Mouse (Mus musculus) stomach, postnatal 0 days (tissue): ENCODE results near the gene Gdi2.

Experiments used
- CTCF ChIP-seq: IDR thresholded peaks from 2 replicates; pipeline ENCODE4 v1.5.1; 2016; ENCODE audit warnings: antibody characterized with exemption, low read depth, mild to moderate bottlenecking, moderate library complexity
- EP300 ChIP-seq: optimal IDR thresholded peaks from 2 replicates; pipeline ENCODE3; 2016; ENCODE audit warnings: antibody characterized with exemption

GRCm38 (mm10) chr13:3538223-3538968 lies 533 bp downstream of the Gdi2 start:
- TF ChIP-seq EP300 (no peak), CTCF (peak; percentile 27)
